Mouse (Mus musculus) hindbrain, postnatal 0 days (tissue): ENCODE measurements around the gene Hhipl2. TPM values are rescaled to one million over a fixed set of nuclear protein-coding genes. Genes with fewer than 3 reads are reported as not detected.
"Not testable (repeated sequence)": the region's sequence is repeated elsewhere in the genome, so short reads cannot be mapped to it uniquely, and the experiment has no call there.

Experiments used
- ATAC-seq: fragments of 200-750 bp; cut with Nextera tagmentation; 2 replicates; pipeline ENCODE4 v1.8.0; 2017; ENCODE audit warnings: mild to moderate bottlenecking, moderate TSS enrichment, moderate library complexity
- DNase-seq: peaks from one replicate; pipeline ENCODE4 v3.0.0-alpha.2; 2015; ENCODE audit warnings: low spot score
- H3K27ac ChIP-seq: fragments of 300-500 bp; sonication (generic); 2 replicates; pipeline ENCODE4 v1.5.1; 2014; ENCODE audit warnings: mild to moderate bottlenecking
- H3K27me3 ChIP-seq: fragments of 300-500 bp; sonication (generic); 2 replicates; pipeline ENCODE4 v1.6.1; 2014; ENCODE audit warnings: low read length, mixed read lengths; ENCODE audit not compliant: insufficient read depth
- H3K36me3 ChIP-seq: fragments of 300-500 bp; sonication (generic); 2 replicates; pipeline ENCODE4 v1.6.1; 2014; ENCODE audit warnings: low read length, mixed read lengths; ENCODE audit not compliant: insufficient read depth
- H3K4me1 ChIP-seq: fragments of 300-500 bp; sonication (generic); 2 replicates; pipeline ENCODE4 v1.6.1; 2014; ENCODE audit warnings: antibody characterized with exemption, low read length, mixed read lengths; ENCODE audit not compliant: insufficient read depth
- H3K4me2 ChIP-seq: fragments of 300-500 bp; sonication (generic); 2 replicates; pipeline ENCODE4 v1.6.1; 2014; ENCODE audit warnings: low read depth, mild to moderate bottlenecking, low read length, moderate library complexity, mixed read lengths
- H3K4me3 ChIP-seq: fragments of 300-500 bp; sonication (generic); 2 replicates; pipeline ENCODE4 v1.5.1; 2014; ENCODE audit warnings: low read length
- H3K9ac ChIP-seq: fragments of 300-500 bp; sonication (generic); replicated peaks from 2 replicates; pipeline ENCODE4 v1.6.1; 2014; ENCODE audit warnings: mild to moderate bottlenecking, low read length, moderate library complexity, mixed read lengths
- H3K9me3 ChIP-seq: fragments of 300-500 bp; sonication (generic); 2 replicates; pipeline ENCODE4 v1.6.1; 2016; ENCODE audit warnings: low read length, mixed read lengths
- CTCF ChIP-seq: IDR thresholded peaks from 2 replicates; pipeline ENCODE4 v1.5.1; 2016; ENCODE audit warnings: antibody characterized with exemption, control low read depth, low read depth
- WGBS: fragments of 180-500 bp; shearing (Covaris S2); extraction: QIAGEN DNeasy Blood & Tissue Kit; methylation state at CpG from one replicate; pipeline ENCODE4 v1.1.7; 2014; 5-methylcytosine and 5-hydroxymethylcytosine counted together
- polyA plus RNA-seq: library from polyadenylated mRNA; unstranded; fragments of >200 nt; fragmentation: Nextera tagmentation; extraction: Ambion mirVana; gene quantifications from 2 replicates; pipeline ENCODE4 v1.2.1, GENCODE M21; 2015
- total RNA-seq: library from RNA; depleted of rRNA; stranded (reverse); fragments of >200 nt; gene quantifications from 2 replicates; pipeline ENCODE4 v1.2.3, GENCODE M21; 2014; rRNA removed

Gene Hhipl2
- total RNA-seq (not detected in 2 replicates), polyA plus RNA-seq (0.36 TPM in 1 of 2 replicates, not detected in the other)

- H3K4me3 ChIP-seq, result no peak within 1 kb of the TSS
- H3K27me3 ChIP-seq, result no peaks in the 10 kb centered on the region
- no peak within 1 kb of the TSS for H3K27ac ChIP-seq
- ATAC-seq (no peak), DNase-seq (no peak)
- no peak within 1 kb of the TSS for H3K4me2 ChIP-seq
- 68% methylated on average over 12 of the region's 12 CpGs for WGBS
- H3K9me3 ChIP-seq, result no peaks in the 10 kb centered on the region
- H3K4me1 ChIP-seq, result no peaks in the 10 kb centered on the region
- H3K36me3 ChIP-seq, result no peaks in the 10 kb centered on the region
- TF ChIP-seq CTCF, result no peak
- no peak within 1 kb of the TSS for H3K9ac ChIP-seq
Measured at GRCm38 (mm10) chr1:183417873-183418272, at the start of gene Hhipl2. Gene Hhipl2 (plus strand): TSS chr1:183418215.

- Histone ChIP-seq H3K27ac (peak overlapping the region; percentile 82), H3K9ac (peak overlapping the region; percentile 84), H3K9me3 (no peaks in the 10 kb centered on the region), H3K4me3 (peak overlapping the region; percentile 89), H3K4me2 (peak overlapping the region; percentile 95), H3K4me1 (peaks cover 16% of the 10 kb centered on the region; the same call in 1 of the 2 replicates), H3K27me3 (no peaks in the 10 kb centered on the region), H3K36me3 (peaks cover 17% of the 10 kb centered on the region; the same call in 1 of the 2 replicates)
- DNase-seq (peak; percentile 35), ATAC-seq (peak; percentile 72)
- under 1% methylated on average over 55 of the region's 56 CpGs for WGBS
- peak; percentile 14; the same call in 1 of the 2 replicates for TF ChIP-seq CTCF
Measured at GRCm38 (mm10) chr1:183368601-183369400, 49.2 kb upstream of the Hhipl2 start.

GRCm38 (mm10) chr1:183369427-183370014, 48.5 kb upstream of the Hhipl2 start, which contains the start of gene Mia3:
Gene Mia3 (minus strand): TSS chr1:183369553.
- peak within 1 kb of the TSS; percentile 95 for H3K4me2 ChIP-seq
- peaks cover 10% of the 10 kb centered on the region; the same call in 1 of the 2 replicates for H3K36me3 ChIP-seq
- ATAC-seq (peak; percentile 99), DNase-seq (peak; percentile 98)
- peak within 1 kb of the TSS; percentile 89 for H3K4me3 ChIP-seq
- H3K27ac ChIP-seq, result peak within 1 kb of the TSS; percentile 82
- peak within 1 kb of the TSS; percentile 84 for H3K9ac ChIP-seq
- under 1% methylated on average over 49 of the region's 51 CpGs for WGBS
- peaks cover 16% of the 10 kb centered on the region; the same call in 1 of the 2 replicates for H3K4me1 ChIP-seq
- H3K9me3 ChIP-seq, result no peaks in the 10 kb centered on the region
- TF ChIP-seq CTCF, result no peak; the same call in 1 of the 2 replicates
- no peaks in the 10 kb centered on the region for H3K27me3 ChIP-seq

- ATAC-seq, result no peak
- H3K4me3 ChIP-seq, result no peak overlapping the region
- H3K27ac ChIP-seq, result no peak overlapping the region
- no peak overlapping the region for H3K9ac ChIP-seq
- H3K27me3 ChIP-seq, result no peaks in the 10 kb centered on the region
- peaks cover 5% of the 10 kb centered on the region; the same call in 1 of the 2 replicates for H3K4me1 ChIP-seq
- 77% methylated on average over 5 of the region's 5 CpGs for WGBS
- H3K9me3 ChIP-seq, result no peaks in the 10 kb centered on the region
- no peak for DNase-seq
- 0 out of 2 replicates have a peak, but pooled peaks have one; percentile 10 for TF ChIP-seq CTCF
- H3K36me3 ChIP-seq, result no peaks in the 10 kb centered on the region
- H3K4me2 ChIP-seq, result no peak overlapping the region
Measured at GRCm38 (mm10) chr1:183374728-183375127, 43.3 kb upstream of the Hhipl2 start.

- 80% methylated on average over 4 of the region's 4 CpGs for WGBS
- Histone ChIP-seq H3K4me1 (no peaks in the 10 kb centered on the region), H3K27ac (no peak overlapping the region), H3K4me2 (no peak overlapping the region), H3K4me3 (no peak overlapping the region), H3K9ac (no peak overlapping the region), H3K36me3 (no peaks in the 10 kb centered on the region), H3K9me3 (no peaks in the 10 kb centered on the region), H3K27me3 (no peaks in the 10 kb centered on the region)
- DNase-seq (no peak), ATAC-seq (no peak)
- no peak for TF ChIP-seq CTCF
Measured at GRCm38 (mm10) chr1:183377045-183377444, 41.0 kb upstream of the Hhipl2 start.

- Histone ChIP-seq H3K27ac (no peak overlapping the region), H3K36me3 (no peaks in the 10 kb centered on the region), H3K9ac (no peak overlapping the region), H3K4me3 (no peak overlapping the region), H3K27me3 (peaks cover 3% of the 10 kb centered on the region), H3K4me1 (no peaks in the 10 kb centered on the region), H3K4me2 (no peak overlapping the region), H3K9me3 (no peaks in the 10 kb centered on the region)
- TF ChIP-seq CTCF, result no peak
- DNase-seq, result peak; percentile 9
- 84% methylated on average over 10 of the region's 10 CpGs for WGBS
- no peak for ATAC-seq
Measured at GRCm38 (mm10) chr1:183378321-183378941, 39.6 kb upstream of the Hhipl2 start.

- DNase-seq, H3K36me3 ChIP-seq, ATAC-seq, H3K9me3 ChIP-seq, H3K4me3 ChIP-seq, H3K4me1 ChIP-seq, H3K27me3 ChIP-seq, H3K4me2 ChIP-seq, H3K27ac ChIP-seq, H3K9ac ChIP-seq: not testable (repeated sequence)
- 90% methylated on average over 3 of the region's 3 CpGs for WGBS
Measured at GRCm38 (mm10) chr1:183379376-183379775, 38.6 kb upstream of the Hhipl2 start.
